ENCODE assay signal across 23 mouse cellular contexts in genomic region chr14:122296864-122297263, GRCm38 (mm10).
DNase-seq lines count a peak whose midpoint lies in the region; ATAC-seq and TF ChIP-seq lines count a peak whose summit lies in the region.
"Had no signal": no experiment of that assay in that cellular context is flagged by ENCODE, and none has a peak within 500 bp of the region (broad histone marks: within the 10 kb centered on the region; RNA-seq: fewer than 3 reads in every experiment).

No protein-coding gene starts in this region.

- no peak overlapping the region for H3K4me3 ChIP-seq in midbrain, embryonic 10.5 days
- no peak overlapping the region for H3K4me3 ChIP-seq in midbrain, embryonic 11.5 days (ENCODE audit: low read depth, low read length)
- no peak overlapping the region for H3K4me3 ChIP-seq in MEL (ENCODE audit: control insufficient read depth in 1 of 2, insufficient read depth in 1 of 2, low read depth in 2 of 2, low read length in 2 of 2)

- WGBS in midbrain, embryonic 10.5 days: 11% methylated on average over 2 of the region's 2 CpGs
- 0% methylated on average over 2 of the region's 2 CpGs for WGBS in midbrain, embryonic 11.5 days

- no peak for TF ChIP-seq CTCF in MEL (IDR thresholded peaks at IDR 0.05 in 2 of 3, conservative IDR thresholded peaks at IDR 0.05 in 1 of 3; ENCODE audit: control insufficient read depth in 1 of 3, insufficient read depth in 1 of 3, low read depth in 2 of 3, low read length in 3 of 3, poor library complexity in 1 of 3, severe bottlenecking in 1 of 3)

- no peak overlapping the region for H3K9ac ChIP-seq in midbrain, embryonic 11.5 days (ENCODE audit: low read length)
- H3K9ac ChIP-seq in MEL (ENCODE audit: control insufficient read depth, low read depth, low read length, poor library complexity, severe bottlenecking): no peak overlapping the region

- H3K4me2 ChIP-seq in midbrain, embryonic 11.5 days: no peak overlapping the region

- H3K27ac ChIP-seq in midbrain, embryonic 10.5 days (replicated peaks): peak overlapping the region; percentile 75
- no peak overlapping the region for H3K27ac ChIP-seq in midbrain, embryonic 11.5 days (ENCODE audit: low read depth, low read length)
- no peak overlapping the region for H3K27ac ChIP-seq in MEL (ENCODE audit: control insufficient read depth, low read depth, low read length)

- no peaks in the 10 kb centered on the region for H3K36me3 ChIP-seq in midbrain, embryonic 10.5 days
- no peaks in the 10 kb centered on the region for H3K36me3 ChIP-seq in midbrain, embryonic 11.5 days (ENCODE audit: control insufficient read depth, insufficient read depth, low read length)
- peaks cover 0 to 11% of the 10 kb centered on the region in 2 experiments; a peak in 2 of 4 replicates for H3K36me3 ChIP-seq in MEL (ENCODE audit: control insufficient read depth in 1 of 2, insufficient read depth in 2 of 2, low read length in 2 of 2)
- H3K36me3 ChIP-seq: G1E had no signal

- no peak for TF ChIP-seq POLR2A in MEL (IDR thresholded peaks at IDR 0.05; ENCODE audit: control insufficient read depth in 1 of 2, insufficient read depth in 1 of 2, low read depth in 1 of 2, low read length in 2 of 2, poor library complexity in 1 of 2)

- no peaks in the 10 kb centered on the region for H3K79me2 ChIP-seq in MEL (ENCODE audit: control insufficient read depth, insufficient read depth, low read length, poor library complexity)

- no peak for TF ChIP-seq RAD21 in MEL (IDR thresholded peaks at IDR 0.05; ENCODE audit: low read depth, low read length)

- no peaks in the 10 kb centered on the region for H3K9me3 ChIP-seq in midbrain, embryonic 10.5 days (replicated peaks)
- H3K9me3 ChIP-seq in midbrain, embryonic 11.5 days (ENCODE audit: control insufficient read depth, low read length): no peaks in the 10 kb centered on the region
- H3K9me3 ChIP-seq in MEL (replicated peaks; ENCODE audit: insufficient read depth, low read length): no peaks in the 10 kb centered on the region
- H3K9me3 ChIP-seq: G1E had no signal

- no peak for DNase-seq in midbrain, embryonic 10.5 days (ENCODE audit: low spot score)
- DNase-seq in midbrain, embryonic 11.5 days (ENCODE audit: low spot score, missing footprints): no peak
- peak; percentile 44 for DNase-seq in MEL (ENCODE audit: low read depth, low spot score)
- DNase-seq in spleen, postnatal 4 days (ENCODE audit: low spot score in 2 of 2): no peak
- DNase-seq in right cerebral cortex, adult 2 months (ENCODE audit: low spot score in 2 of 2): no peak
- no peak for DNase-seq in cerebellum, adult 9-10 months
- DNase-seq: adrenal gland, adult 2 months; adrenal gland, adult 8-10 months; adrenal gland, postnatal 10 days; adrenal gland, postnatal 14 days; adrenal gland, postnatal 25 days; adrenal gland, postnatal 36 days; B cell, adult 2 months; cerebellum, adult 11 months; cerebellum, adult 11-12 months; cerebellum, adult 18-20 months had no signal

- no peak; a peak in 1 of 4 replicates for TF ChIP-seq EP300 in MEL (IDR thresholded peaks at IDR 0.05; ENCODE audit: low read depth in 1 of 2, low read length in 2 of 2)

- peaks cover 78% of the 10 kb centered on the region for H3K27me3 ChIP-seq in midbrain, embryonic 10.5 days (ENCODE audit: low read depth, poor library complexity, severe bottlenecking)
- peaks cover 12% of the 10 kb centered on the region; the same call in 1 of the 2 replicates for H3K27me3 ChIP-seq in midbrain, embryonic 11.5 days (ENCODE audit: control insufficient read depth, insufficient read depth, low read length)
- H3K27me3 ChIP-seq in MEL (ENCODE audit: control insufficient read depth in 1 of 2, insufficient read depth in 2 of 2, low read length in 2 of 2): no peaks in the 10 kb centered on the region
- H3K27me3 ChIP-seq: CH12.LX, Patski had no signal

- no peak for ATAC-seq in midbrain, embryonic 11.5 days (ENCODE audit: low FRiP score)
- ATAC-seq in granulocyte monocyte progenitor cell, adult 5-6 weeks (replicated peaks; ENCODE audit: poor library complexity, severe bottlenecking): peak; percentile 86
- peak; percentile 55 for ATAC-seq in megakaryocyte progenitor cell, adult 5-6 weeks (replicated peaks; ENCODE audit: poor library complexity)
- ATAC-seq: activated CD4-positive, CD25-positive, alpha-beta regulatory T cell, adult 4 months; CD4-positive, CD25-positive, alpha-beta regulatory T cell, adult 4 months; Patski had no signal

- H3K4me1 ChIP-seq in midbrain, embryonic 10.5 days: peaks cover 31% of the 10 kb centered on the region
- peaks cover 10% of the 10 kb centered on the region for H3K4me1 ChIP-seq in midbrain, embryonic 11.5 days (ENCODE audit: control insufficient read depth, insufficient read depth, low read length)
- peaks cover 6 to 7% of the 10 kb centered on the region in 2 experiments; a peak in 3 of 4 replicates for H3K4me1 ChIP-seq in MEL (ENCODE audit: control insufficient read depth in 1 of 2, insufficient read depth in 2 of 2, low read length in 2 of 2)

TF ChIP-seq in MEL, 35 proteins besides CTCF, POLR2A, EP300 and RAD21:
- TF ChIP-seq ZKSCAN1 (IDR thresholded peaks at IDR 0.05; ENCODE audit: low read depth, low read length): no peak
- no peak for TF ChIP-seq NELFE (IDR thresholded peaks at IDR 0.05; ENCODE audit: low read depth, low read length)
